Mouse (Mus musculus) frontal cortex, postnatal 25 days (tissue): ENCODE results near the gene Gm21958.
"Not testable (repeated sequence)": the region's sequence is repeated elsewhere in the genome, so short reads cannot be mapped to it uniquely, and the experiment has no call there.

ENCODE experiments used
- DNase-seq, 2 experiments: peaks; one replicate each; pipeline ENCODE4 v3.0.0; 2022; ENCODE audit warnings: low spot score in 2 of 2

Gm21958 gene

DNA sequence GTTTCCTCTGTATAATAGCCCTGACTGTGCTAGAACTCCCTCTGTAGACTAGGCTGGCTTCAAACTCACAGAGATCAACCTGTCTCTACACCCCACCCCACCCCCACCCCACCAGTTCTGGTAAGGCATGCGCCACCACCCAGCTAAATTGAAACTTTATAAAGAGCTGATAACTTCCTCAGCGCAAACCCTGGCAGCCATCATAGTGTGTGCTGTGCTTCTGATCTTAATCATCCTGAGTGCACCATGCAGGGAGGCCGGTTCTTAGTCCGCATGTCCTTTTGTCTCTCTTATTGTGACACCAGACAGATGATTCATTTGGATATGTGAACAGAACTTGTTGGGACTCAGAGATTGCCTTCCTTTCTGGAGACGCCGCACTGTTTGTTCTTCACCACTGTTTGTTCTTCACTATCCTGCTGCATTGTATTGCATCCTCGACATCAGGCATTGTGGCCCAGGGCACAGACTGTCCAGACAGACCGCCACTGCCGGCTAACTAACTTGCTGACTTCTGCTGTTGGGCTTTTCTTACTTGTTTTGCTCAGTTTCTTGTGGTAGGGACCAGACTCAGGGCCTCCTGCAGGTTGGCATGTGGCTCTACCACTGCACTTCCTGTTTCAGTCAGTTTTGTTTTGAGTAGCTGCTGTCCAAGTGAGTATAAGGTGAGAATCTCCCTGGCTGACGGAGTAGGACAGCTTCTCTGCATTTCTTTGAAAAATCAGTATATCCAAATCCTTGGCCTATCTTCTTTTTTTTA lies 9.8 kb upstream of the Gm21958 start:
- DNase-seq = no peak

DNA sequence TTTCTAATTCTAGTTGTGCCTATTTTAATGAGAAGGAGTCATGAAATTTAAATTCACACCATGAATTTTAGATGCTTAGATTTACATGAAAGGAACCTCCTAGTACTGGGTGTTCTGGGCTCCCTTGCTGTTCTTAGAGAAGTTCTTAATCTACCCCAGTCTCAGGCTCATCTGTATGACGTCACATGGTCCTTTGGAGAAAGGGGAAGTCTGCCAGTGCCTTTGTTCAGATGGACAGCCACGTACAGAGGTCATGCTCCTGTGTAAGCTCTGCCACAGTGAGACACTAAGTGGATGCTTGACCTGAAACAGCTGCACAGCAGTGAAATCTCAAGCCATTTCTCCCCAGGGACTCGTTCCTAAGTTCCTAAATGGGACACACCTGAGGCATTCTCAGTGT lies 4.8 kb upstream of the Gm21958 start:
- DNase-seq = no peak

DNA sequence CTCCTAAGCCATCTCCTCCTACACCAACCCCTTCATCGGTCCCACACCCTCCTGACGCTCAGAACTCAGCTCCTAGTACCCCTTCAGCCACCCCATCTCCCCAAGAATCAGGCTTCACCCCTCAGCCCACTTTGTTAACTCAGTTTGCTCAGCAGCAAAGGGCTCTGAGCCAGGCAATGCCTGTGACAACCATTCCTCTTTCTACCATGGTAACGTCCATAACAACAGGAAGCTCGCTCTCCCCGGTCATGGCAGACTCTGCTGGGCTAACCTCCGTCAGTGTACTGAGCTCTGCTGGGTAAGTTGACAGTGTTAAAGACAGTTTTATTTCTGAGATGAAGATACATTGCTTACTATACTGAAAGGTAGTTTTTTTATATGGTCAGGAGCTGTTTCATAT lies 3.2 kb upstream of the Gm21958 start:
- DNase-seq = no peak

DNA sequence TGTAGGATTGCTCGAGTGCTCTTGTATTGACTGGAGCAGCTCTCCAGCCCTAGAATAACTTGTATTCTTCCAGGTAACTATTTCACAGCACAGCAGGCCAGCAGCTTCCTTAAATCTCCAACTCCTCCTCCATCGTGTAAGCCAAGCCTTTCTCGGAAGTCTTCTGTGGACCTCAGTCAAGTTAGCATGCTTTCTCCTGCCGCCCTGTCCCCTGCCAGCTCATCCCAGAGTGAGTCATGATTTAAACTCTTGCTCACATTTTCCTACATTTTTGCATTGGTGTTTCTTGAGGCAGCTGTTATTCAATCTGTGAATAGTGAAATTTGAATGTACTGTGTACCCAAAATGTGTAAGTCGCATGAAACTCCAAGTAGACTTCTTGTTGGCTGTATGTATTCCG lies 1.3 kb upstream of the Gm21958 start:
- no peak for DNase-seq

DNA sequence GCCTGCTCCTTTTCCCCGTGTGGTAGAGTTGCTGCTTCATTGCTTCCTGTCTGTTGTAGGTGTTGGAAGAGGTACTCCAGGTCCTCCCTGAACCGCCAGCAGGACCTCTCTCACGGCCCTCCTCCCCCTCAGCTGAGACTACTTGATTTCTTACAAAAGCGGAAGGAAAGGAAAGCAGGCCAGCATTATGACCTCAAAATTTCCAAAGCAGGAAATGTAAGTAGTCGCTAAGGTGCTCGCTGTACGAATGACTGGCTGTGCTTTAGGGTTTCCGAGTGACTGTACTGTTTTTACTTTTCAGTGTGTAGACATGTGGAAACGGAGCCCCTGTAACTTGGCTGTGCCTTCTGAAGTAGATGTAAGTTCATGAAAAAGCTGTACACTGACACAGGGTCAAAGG lies 5.2 kb downstream of the Gm21958 start:
- DNase-seq = no peak

DNA sequence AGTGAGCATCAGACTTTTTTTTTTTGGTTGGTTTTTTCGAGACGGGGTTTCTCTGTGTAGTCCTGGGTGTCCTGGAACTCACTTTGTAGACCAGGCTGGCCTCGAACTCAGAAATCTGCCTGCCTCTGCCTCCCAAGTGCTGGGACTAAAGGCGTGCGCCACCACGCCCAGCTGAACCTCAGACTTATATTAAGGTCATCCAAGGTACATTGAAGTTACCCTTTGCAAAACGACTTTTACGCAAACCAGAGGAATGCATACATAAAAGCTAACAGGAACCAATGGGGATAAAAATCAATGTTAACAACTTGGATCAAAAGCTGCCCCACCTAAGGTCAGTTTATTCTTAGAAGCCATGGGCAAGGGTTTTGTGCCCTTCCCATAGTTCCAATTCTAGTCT lies 10.0 kb downstream of the Gm21958 start:
- not testable (repeated sequence) for DNase-seq

DNA sequence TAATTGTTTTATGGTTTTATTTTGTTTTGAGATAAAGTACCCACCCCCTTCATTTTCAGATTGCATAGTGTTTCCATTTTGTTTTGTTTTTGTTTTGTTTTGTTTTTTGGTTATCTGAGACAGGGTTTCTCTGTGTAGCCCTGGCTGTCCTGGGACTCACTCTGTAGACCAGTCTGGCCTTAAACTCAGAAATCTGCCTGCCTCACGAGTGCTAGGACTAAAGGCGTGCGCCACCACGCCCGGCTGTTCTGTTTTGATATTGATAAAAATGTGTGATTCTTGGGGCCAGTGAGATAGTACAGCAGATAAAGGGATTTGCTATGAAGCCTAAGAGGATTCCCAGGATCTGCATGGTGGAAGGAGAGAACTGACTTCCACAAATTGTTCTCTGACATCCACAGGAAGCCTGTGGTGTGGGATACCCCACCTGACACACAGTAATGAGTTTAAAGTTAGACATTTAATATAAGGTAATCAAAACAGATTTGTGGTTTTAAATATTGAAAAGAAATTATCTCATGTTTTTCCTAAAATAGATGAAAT lies 14.3 kb downstream of the Gm21958 start:
- DNase-seq = no peak

DNA sequence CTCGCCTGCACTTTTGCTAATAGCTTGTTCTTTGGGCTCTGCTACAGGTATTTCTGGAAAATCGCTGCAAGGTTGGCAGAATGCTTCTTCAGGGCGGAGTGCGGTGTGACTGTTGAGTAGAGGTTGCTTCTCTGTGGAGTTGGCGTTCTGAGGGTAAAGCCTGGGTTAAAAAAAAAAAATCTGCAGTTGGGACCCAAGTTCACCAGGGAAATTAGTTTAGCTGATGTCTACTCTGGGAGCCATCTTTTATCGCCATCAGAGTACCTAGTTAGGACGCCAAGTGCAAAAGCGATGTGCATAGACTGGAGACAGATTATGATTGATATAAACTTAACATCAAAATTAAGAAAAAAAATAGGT lies 21.1 kb downstream of the Gm21958 start:
- no peak for DNase-seq

DNA sequence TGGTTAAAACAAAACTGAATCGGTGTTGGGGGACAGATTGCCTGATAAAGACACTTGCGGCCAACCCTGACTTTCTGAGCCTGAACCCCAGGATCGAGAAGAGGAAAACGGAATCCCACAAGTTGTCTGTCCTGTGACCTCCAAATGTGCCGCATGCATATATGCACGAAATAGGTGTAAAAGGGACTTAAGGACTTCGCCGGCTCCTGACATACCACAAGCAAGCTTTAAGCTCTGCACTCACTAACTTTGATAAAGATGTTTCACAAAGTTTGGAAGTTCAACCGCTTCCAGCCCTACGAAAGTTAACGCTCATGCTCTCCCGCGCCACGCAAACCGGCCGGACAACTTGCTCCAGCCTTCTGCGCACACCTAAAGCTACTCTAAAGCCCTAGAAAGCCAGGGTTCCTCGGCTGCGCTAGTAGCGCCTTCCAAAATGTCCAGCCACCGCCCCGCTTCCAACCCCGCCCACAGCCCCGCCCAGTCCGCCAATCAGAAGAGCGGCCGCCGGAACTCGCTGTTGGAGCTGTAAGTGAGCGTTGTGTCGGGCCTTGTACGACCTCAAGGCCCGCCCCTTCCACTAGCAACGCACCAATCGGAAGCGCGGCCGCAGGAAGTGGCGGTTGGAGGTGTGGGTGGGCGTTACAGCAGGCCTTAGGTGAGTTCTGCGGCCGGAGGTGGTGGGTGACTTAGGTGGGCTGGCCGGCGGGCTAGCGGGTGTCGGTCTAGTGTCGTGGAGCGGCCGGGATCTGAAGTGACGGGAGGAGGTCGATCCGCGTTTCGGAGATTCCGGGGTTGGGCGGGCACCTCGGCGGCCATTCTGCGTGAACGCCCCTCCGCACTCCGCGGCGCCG lies 21.7 kb downstream of the Gm21958 start, which contains the start of gene Supt20:
Supt20 (plus strand) TSS at position 606 of the 854 bp plus-strand sequence.
- DNase-seq = peak; percentile 76 to 85

DNA sequence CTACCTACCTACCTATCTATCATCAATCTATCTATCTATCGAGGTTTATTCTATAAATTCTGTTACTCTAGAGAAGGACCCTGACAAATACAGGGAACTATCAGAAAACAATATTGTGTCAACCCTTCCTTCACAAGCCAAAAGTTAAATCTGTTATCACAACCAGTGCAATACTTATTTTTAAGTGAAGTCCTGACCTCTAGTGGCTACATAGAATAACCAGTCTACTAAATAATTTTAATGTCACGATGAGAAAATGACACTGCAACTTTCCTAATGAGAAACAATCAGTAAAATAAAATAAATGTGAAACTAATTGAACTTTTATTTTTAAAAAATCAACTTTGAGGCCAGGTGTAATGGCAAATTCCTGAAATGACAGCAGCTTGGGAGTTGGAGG lies 25.1 kb downstream of the Gm21958 start:
- DNase-seq = no peak

DNA sequence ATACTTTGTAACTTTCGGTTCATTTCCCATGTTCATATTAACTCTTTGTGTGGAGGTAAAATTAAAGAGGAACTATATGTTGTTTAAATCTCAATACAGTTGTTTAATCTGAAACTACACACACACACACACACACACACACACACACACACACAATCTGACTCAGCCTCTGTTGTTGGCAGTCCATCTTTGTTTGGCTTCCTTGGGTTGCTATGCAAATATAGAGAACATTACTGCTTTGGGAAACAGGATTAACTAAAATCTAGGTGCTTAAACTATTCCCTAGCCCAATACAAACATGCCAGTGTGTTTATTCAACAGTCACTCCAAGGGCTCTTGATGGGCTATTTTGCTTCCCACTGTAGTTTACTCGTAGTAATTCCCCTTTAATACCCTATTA lies 26.9 kb downstream of the Gm21958 start:
- no peak for DNase-seq

DNA sequence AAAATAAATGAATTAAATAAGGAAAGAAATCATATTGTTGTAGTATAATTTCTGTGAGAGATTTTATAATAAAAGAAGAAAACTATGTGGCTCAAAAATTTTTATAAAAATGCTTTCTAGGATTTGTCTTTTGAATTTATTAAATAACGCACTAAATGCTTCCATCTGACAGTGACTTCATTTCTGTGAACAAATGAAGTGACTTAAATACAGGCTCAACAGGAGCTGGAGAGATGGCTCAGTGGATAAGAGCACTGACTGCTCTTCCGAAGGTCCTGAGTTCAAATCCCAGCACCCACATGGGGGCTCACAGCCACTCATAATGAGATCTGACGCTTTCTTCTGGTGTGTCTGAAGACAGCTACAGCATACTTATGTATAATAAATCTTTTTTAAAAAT lies 29.0 kb downstream of the Gm21958 start:
- DNase-seq = no peak

DNA sequence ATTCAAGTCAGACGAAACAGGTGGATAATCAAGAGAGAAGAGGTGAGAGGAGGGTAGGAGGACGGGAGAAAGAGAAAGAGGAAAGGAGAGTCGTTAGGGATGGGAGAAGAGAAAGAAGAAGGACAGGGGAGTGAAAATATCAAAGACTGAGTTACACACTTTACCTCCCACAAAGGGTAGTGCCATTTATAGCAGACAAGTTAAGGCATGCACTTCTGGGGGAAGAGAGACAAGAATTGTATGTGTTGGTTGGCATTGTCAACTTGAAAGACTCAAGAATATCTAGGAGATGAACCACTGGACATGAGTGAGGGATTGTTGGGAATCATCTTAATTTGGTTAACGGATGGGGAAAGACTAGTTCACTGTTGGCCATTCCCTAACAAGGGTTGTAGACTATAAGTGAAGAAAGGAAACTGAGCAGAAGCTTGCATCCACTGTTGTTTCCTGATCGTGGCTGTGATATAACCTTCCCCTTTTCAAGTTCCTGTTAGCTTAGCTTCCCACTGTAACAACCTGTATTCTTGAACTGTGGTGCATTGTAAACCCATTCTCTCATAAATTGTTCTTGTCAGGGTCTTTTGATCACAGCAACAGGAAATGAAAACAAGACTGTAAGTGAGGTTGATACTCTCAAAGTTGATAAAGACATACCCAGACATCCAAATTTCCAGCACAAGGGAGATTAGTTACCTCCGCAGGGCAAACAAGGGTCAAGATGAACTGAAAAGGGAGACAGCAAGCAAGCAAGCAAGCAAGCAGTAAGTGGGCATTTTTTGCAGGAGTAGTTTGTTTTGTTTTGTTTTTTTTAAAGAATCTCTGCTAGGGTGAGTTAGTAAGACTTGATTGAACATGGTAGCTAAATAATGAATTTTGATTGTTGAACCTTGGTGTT lies 32.6 kb downstream of the Gm21958 start:
- DNase-seq = no peak

DNA sequence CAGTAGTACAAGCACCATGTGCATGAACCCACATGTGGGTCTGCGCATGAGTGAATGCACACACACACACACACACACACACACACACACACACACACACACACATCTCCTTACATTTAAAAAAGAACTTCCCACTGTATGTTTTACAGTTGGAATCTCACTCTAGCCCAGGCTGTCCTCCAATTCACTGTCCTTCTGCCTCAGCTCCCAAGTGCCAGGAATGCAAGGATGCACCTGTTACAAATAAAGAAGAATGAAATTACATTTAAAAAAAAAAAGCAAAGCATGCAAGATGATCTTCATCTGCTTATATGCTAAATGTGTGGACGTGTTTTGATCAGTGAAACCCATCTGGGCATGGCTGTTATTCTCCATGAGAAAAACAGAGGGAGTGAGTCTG lies 37.3 kb downstream of the Gm21958 start:
- DNase-seq = no peak

DNA sequence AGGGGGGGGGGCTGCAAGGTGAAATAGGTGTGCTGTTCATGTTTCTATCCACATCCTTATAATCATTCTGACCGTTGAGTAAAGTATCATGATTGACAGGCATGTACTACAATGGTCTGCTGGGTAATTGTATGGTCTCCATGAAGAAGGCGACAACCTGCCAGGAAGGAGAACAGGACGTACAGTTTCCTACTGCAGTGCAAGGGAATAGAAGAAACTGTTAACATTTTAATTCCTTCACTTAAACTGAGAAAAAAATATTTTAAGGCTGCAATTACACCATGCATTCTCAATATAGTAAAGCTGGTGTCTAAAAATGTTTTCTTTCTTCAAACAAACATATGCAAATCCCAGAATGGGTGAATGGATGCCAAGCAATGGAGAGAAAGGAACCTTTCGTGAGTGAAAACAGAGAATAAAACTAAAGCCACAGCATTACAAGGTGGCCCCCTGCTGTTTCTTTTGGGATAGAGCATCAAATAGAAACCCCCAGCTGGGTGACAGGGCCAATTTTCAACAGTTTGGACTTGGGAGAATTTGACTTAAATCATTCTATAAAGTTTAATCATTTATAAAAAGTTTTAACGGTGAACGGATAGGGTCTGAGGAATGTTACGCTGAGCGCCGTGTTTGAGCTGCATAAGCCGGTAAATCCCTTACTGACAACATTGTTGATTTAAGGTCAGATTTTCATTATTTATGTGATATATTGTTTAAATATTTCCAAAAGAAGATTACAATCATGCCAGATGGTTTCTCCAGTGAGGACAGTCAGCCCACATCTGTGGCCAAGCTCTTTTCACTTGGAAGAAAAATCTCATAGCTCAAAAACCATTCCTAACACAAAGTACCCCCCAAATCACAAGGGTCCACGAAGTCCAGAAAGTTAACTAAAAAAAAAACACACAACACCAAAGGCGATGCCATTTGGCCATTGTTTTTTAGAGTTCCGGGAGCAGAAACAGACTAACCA lies 41.3 kb downstream of the Gm21958 start:
- DNase-seq = peak; percentile 19 to 41

DNA sequence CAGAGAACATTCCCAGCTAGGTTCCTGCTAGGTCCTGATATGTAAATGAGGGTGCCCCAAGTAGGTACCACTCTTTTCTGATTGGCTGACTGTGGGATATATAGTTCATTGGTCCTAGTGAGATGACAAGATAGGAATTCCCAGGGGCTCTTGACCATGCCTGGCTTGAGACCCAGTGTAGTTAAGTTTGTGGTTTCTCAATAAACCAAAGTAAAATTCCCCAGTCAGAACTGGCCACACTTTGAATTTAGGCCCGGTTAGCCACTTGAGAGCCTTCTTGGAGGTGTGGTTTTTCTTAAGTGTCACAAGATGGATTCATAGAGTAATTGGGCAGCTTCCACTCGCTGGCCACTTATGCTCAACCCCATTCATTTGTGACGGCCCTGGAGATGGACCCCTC lies 42.0 kb downstream of the Gm21958 start:
- DNase-seq = no peak

DNA sequence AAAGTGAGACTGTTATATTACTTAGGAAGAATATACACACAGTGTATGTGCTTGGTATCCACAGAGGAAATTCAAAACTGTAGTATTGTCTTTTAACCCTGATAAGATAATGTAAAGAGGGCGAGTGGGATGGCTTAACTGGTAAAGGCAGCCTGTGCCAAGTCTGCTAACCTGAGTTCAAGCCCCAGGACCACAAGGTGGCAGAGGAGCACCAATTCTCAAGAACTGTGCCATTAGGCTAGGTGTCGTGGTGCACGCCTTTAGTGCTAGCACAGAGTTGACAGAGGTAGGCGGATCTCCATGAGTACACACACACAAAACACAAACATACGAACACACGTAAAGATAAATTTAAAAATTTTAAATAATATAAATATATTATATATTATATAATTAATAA lies 44.6 kb downstream of the Gm21958 start:
- DNase-seq = no peak

DNA sequence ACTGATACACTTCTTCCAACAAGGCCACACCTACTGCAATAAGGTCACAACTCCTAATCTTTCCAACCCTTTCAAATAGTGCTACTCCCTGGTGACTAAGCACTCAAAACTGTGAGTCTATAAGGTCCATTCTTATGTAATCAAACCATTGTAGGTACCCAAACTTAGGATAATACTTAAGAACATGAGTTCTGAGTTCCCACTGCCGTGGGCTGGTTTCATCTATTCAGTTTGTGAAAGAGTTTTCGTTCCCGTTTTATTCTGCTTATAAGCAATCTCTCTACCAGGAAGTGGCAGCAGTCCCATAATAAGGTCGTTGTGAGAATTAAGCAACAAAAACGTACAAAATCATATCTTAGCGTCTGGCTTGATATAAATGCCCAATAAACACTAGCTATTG lies 45.4 kb downstream of the Gm21958 start:
- DNase-seq = no peak

DNA sequence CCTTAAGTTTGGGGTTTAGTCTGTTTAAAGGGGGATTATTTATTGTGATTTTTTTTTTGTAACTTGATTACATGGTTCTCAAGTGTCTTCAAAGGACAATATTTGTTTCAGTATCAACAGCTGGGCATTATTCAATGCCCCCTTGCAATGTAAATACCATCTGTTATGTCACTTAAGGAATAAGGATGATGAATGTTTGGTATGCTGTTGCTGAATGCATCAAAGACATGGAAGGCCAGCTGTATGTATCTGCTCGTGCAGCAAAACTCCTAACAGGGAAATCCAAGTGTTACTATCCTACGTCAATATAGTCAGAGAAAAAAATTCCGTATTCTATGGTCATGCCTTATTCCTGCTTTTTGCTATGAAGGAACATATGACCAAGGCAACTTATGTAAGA lies 46.0 kb downstream of the Gm21958 start:
- no peak for DNase-seq
